Mouse (Mus musculus) ES-Bruce4 (cell line): ENCODE data around the gene Scfd2. TPM values are rescaled to one million over a fixed set of nuclear protein-coding genes. Genes with fewer than 3 reads are reported as not detected.

ENCODE experiments used
- H3K27ac ChIP-seq: 2 replicates; pipeline ENCODE4 v1.5.1; 2012; ENCODE audit warnings: low read length, inconsistent platforms; ENCODE audit not compliant: insufficient read depth
- H3K27me3 ChIP-seq: 2 replicates; pipeline ENCODE4 v1.6.1; 2012; ENCODE audit warnings: mild to moderate bottlenecking, low read length, inconsistent platforms; ENCODE audit not compliant: control insufficient read depth, poor library complexity, insufficient read depth, severe bottlenecking
- H3K36me3 ChIP-seq: 2 replicates; pipeline ENCODE4 v1.6.1; 2012; ENCODE audit warnings: inconsistent platforms, mild to moderate bottlenecking, low read length, moderate library complexity; ENCODE audit not compliant: control insufficient read depth, poor library complexity, insufficient read depth, severe bottlenecking
- H3K4me1 ChIP-seq: one replicate; pipeline ENCODE4 v1.8.1; 2011; ENCODE audit warnings: low read length; ENCODE audit not compliant: control insufficient read depth, insufficient read depth
- H3K4me3 ChIP-seq: 2 replicates; pipeline ENCODE4 v1.5.1; 2011; ENCODE audit warnings: low read depth, mild to moderate bottlenecking, low read length
- H3K9ac ChIP-seq: 2 replicates; pipeline ENCODE4 v1.6.1; 2012; ENCODE audit warnings: low read depth, mild to moderate bottlenecking, inconsistent platforms; ENCODE audit not compliant: poor library complexity, severe bottlenecking
- H3K9me3 ChIP-seq: replicated peaks from 2 replicates; pipeline ENCODE4 v1.6.1; 2012; ENCODE audit warnings: mild to moderate bottlenecking, low read length, inconsistent platforms; ENCODE audit not compliant: control insufficient read depth, poor library complexity, insufficient read depth, severe bottlenecking
- CTCF ChIP-seq: IDR thresholded peaks from one replicate; pipeline ENCODE4 v1.8.1; 2011; ENCODE audit warnings: low read depth, low read length
- EP300 ChIP-seq: IDR thresholded peaks from 2 replicates; pipeline ENCODE4 v1.6.1; 2011; ENCODE audit warnings: low read depth, low read length; ENCODE audit not compliant: insufficient read depth
- POLR2A ChIP-seq: IDR thresholded peaks from one replicate; pipeline ENCODE4 v1.8.1; 2011; ENCODE audit warnings: low read length; ENCODE audit not compliant: insufficient read depth
- polyA plus RNA-seq: library from polyadenylated mRNA; stranded (reverse); fragments of >200 nt; gene quantifications from 2 replicates; pipeline ENCODE4 v1.2.4, GENCODE M21; 2011; ENCODE audit warnings: low read depth; ENCODE audit not compliant: missing spikeins, insufficient read depth, insufficient read length

The Scfd2 gene
- polyA plus RNA-seq, 1 experiment, result 5.8 TPM

GRCm38 (mm10) chr5:74244406-74245019, 287.0 kb downstream of the Scfd2 start:
- H3K9me3 ChIP-seq, result no peaks in the 10 kb centered on the region; the same call in 1 of the 2 replicates
- TF ChIP-seq POLR2A, result no peak
- no peak for TF ChIP-seq CTCF
- TF ChIP-seq EP300, result no peak
- no peak overlapping the region for H3K27ac ChIP-seq
- no peak overlapping the region for H3K9ac ChIP-seq
- H3K4me1 ChIP-seq, result no peaks in the 10 kb centered on the region
- no peaks in the 10 kb centered on the region for H3K36me3 ChIP-seq
- no peak overlapping the region for H3K4me3 ChIP-seq
- H3K27me3 ChIP-seq, result no peaks in the 10 kb centered on the region

GRCm38 (mm10) chr5:74242654-74243053, 288.9 kb downstream of the Scfd2 start:
- Histone ChIP-seq H3K27me3 (no peaks in the 10 kb centered on the region), H3K36me3 (no peaks in the 10 kb centered on the region)
- no peak for TF ChIP-seq EP300
- TF ChIP-seq CTCF, result no peak
- no peak for TF ChIP-seq POLR2A

GRCm38 (mm10) chr5:74240926-74241680, 290.5 kb downstream of the Scfd2 start:
- no peak for TF ChIP-seq POLR2A
- TF ChIP-seq CTCF, result no peak
- no peak for TF ChIP-seq EP300
- H3K9me3 ChIP-seq, result no peaks in the 10 kb centered on the region; the same call in 1 of the 2 replicates
- H3K9ac ChIP-seq, result no peak overlapping the region
- no peak overlapping the region for H3K4me3 ChIP-seq
- no peaks in the 10 kb centered on the region for H3K4me1 ChIP-seq
- no peak overlapping the region for H3K27ac ChIP-seq
- H3K36me3 ChIP-seq, result no peaks in the 10 kb centered on the region
- H3K27me3 ChIP-seq, result no peaks in the 10 kb centered on the region

More at GRCm38 (mm10) chr5:74242654-74243053, 288.9 kb downstream of the Scfd2 start:
- Histone ChIP-seq H3K9me3 (no peaks in the 10 kb centered on the region; the same call in 1 of the 2 replicates), H3K9ac (no peak overlapping the region), H3K4me1 (no peaks in the 10 kb centered on the region), H3K27ac (no peak overlapping the region), H3K4me3 (no peak overlapping the region)

DNA sequence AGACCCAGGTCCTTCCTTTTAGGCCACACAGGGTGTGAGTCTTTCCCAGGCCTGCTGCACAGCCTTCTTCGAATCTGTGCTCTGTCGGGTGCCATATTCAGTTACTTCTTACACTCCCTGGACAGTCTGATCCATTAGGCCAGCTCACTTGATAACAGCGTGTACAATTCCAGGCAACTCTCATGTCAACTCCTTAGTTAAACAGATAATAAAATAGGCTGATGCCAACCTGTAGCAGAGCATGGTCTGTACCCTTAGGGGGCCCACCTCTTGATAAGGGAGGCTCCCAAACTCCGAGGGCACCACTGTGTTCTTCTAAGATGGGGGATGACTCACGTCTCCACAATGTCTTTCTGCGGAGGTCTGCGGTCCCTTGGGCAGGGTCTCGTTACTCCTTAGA, 291.3 kb downstream of the Scfd2 start:
- Histone ChIP-seq H3K36me3 (no peaks in the 10 kb centered on the region), H3K4me1 (no peaks in the 10 kb centered on the region), H3K27ac (no peak overlapping the region), H3K27me3 (no peaks in the 10 kb centered on the region), H3K9me3 (no peaks in the 10 kb centered on the region; the same call in 1 of the 2 replicates), H3K4me3 (no peak overlapping the region), H3K9ac (no peak overlapping the region)
- TF ChIP-seq CTCF, result no peak

DNA sequence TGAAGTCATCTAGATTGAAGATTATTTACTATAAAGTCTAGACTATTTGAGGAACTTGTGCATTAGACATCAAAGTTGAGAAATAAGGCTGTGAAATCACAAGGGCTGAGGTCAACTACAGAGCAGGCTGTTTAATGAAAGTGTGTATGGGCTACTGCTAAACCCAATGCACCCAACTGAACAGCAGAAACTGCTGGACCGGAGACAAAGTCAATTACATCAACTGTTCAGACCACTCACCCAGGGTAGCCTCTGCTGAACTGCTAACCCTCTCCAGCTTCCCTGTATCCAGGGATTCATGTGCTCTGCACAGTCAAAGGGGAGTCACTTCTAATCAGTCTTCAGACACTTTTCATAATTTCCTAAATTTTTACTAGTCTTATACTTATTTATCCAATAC, 292.2 kb downstream of the Scfd2 start:
- H3K9me3 ChIP-seq, result no peaks in the 10 kb centered on the region; the same call in 1 of the 2 replicates
- no peak overlapping the region for H3K4me3 ChIP-seq
- H3K9ac ChIP-seq, result no peak overlapping the region
- no peak for TF ChIP-seq EP300
- TF ChIP-seq CTCF, result no peak
- no peak for TF ChIP-seq POLR2A
- no peaks in the 10 kb centered on the region for H3K27me3 ChIP-seq
- no peaks in the 10 kb centered on the region for H3K36me3 ChIP-seq
- H3K27ac ChIP-seq, result no peak overlapping the region
- no peaks in the 10 kb centered on the region for H3K4me1 ChIP-seq

DNA sequence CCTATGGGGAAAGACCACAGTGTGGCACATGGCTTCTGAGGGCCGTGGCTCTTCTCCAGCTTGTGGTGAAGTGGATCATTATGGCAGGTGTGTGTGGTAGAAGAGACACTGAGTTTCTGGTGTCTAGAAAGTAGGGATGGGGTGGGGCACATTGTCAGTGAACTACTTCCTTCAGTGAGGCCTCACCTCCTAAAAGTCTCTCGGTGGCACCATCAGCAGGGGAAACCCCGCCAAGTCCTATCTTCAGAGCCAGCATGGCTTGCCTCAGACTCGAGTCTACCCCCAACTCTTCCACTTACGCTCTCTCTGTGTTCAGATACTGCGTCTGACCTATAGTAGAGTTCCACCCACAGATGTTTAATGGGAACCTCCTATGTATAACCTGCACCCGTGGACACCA, 297.8 kb downstream of the Scfd2 start:
- H3K4me1 ChIP-seq, result no peaks in the 10 kb centered on the region
- H3K27me3 ChIP-seq, result no peaks in the 10 kb centered on the region
- no peaks in the 10 kb centered on the region for H3K36me3 ChIP-seq
- no peak overlapping the region for H3K9ac ChIP-seq
- no peak overlapping the region for H3K27ac ChIP-seq
- no peak for TF ChIP-seq EP300
- TF ChIP-seq POLR2A, result no peak
- TF ChIP-seq CTCF, result no peak
- H3K9me3 ChIP-seq, result no peaks in the 10 kb centered on the region
- H3K4me3 ChIP-seq, result no peak overlapping the region
